In the genomic region with DNA sequence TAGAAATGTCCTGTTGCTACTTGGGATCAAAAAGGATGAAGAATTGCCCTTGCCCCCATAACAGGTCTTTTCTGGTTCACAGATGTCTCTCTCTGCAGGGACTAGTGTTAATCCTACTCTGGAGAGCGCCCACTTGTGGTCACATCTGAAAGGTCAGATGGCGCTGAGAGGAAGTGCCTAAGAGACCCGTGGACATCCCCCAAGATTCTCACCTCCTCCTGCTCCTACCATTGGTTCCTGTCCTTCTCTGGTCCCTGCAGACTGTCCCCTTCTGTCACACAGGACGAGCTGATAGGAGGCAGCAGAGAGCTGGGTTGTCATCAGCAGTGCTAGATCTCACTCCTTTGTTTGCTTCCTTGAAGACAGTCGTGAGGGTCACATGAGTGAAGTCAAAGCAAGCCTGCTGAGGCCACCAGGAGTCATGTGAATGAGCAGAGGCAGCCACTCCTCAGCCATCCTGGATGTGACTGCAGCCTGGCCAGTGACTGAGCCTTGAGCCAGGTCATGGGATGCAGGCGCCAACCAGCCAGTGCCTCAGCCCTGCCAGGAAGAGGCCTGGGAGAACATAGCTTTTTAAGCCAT, we compare ENCODE assay signal across 8 mouse cellular contexts.
DNase-seq lines count a peak whose midpoint lies in the region; ATAC-seq and TF ChIP-seq lines count a peak whose summit lies in the region.

No protein-coding gene starts in this region.

- no peak overlapping the region for H3K27ac ChIP-seq in thymus, adult 2 months (ENCODE audit: control insufficient read depth, insufficient read depth, low read length)
- no peak overlapping the region for H3K27ac ChIP-seq in kidney, postnatal 0 days

- intact Hi-C loops in gastrocnemius, postnatal 36 days (cut with DNase I): loop anchor here (1.0 kb wide), 1 partner anchor 111 kb away; no protein-coding TSS in a partner anchor

- no peak overlapping the region for H3K4me3 ChIP-seq in thymus, adult 2 months (ENCODE audit: control insufficient read depth, insufficient read depth, low read length)
- H3K4me3 ChIP-seq in kidney, postnatal 0 days (replicated peaks; ENCODE audit: low read depth, low read length): no peak overlapping the region

- H3K9me3 ChIP-seq in kidney, postnatal 0 days (replicated peaks; ENCODE audit: low read length): no peaks in the 10 kb centered on the region

- 28% methylated on average over 6 of the region's 6 CpGs for WGBS in thymus, adult 2 months
- 32% methylated on average over 6 of the region's 6 CpGs for WGBS in kidney, postnatal 0 days

- no peak for TF ChIP-seq CTCF in thymus, adult 2 months (IDR thresholded peaks at IDR 0.05; ENCODE audit: borderline replicate concordance, control insufficient read depth, extremely low read depth, insufficient read depth, low read length, poor library complexity)
- peak; percentile 72 for TF ChIP-seq CTCF in kidney, postnatal 0 days (IDR thresholded peaks at IDR 0.05; ENCODE audit: low read depth)

- no peak for TF ChIP-seq POLR2A in thymus, adult 2 months (IDR thresholded peaks at IDR 0.05; ENCODE audit: control insufficient read depth, extremely low read depth, insufficient read depth, low read length, poor library complexity)

- no peak overlapping the region for H3K4me2 ChIP-seq in kidney, postnatal 0 days (ENCODE audit: low read length)

- no peak overlapping the region for H3K9ac ChIP-seq in kidney, postnatal 0 days (ENCODE audit: low read depth, low read length)

- DNase-seq in gastrocnemius, postnatal 10 days: peak; percentile 43
- no peak for DNase-seq in gastrocnemius, postnatal 36 days
- DNase-seq in thymus, adult 2 months: peak; percentile 28
- DNase-seq in thymus, adult 18-20 months: no peak
- peak; percentile 73 to 76 for DNase-seq in cerebellum, postnatal 10 days
- peak; percentile 41 for DNase-seq in kidney, postnatal 0 days (ENCODE audit: low spot score)
- DNase-seq in retina, postnatal 1 day: peak; percentile 78
- DNase-seq in right cerebral cortex, postnatal 25 days: no peak

- ATAC-seq in kidney, postnatal 0 days (replicated peaks; ENCODE audit: low FRiP score, low read depth): no peak

- no peaks in the 10 kb centered on the region for H3K27me3 ChIP-seq in thymus, adult 2 months (ENCODE audit: control insufficient read depth, insufficient read depth, low read length)
- H3K27me3 ChIP-seq in kidney, postnatal 0 days (ENCODE audit: insufficient read depth, low read length): no peaks in the 10 kb centered on the region

- H3K36me3 ChIP-seq in thymus, adult 2 months (ENCODE audit: control insufficient read depth, insufficient read depth, low read length): no peaks in the 10 kb centered on the region
- no peaks in the 10 kb centered on the region for H3K36me3 ChIP-seq in kidney, postnatal 0 days (ENCODE audit: insufficient read depth, low read length)

- H3K4me1 ChIP-seq in thymus, adult 2 months (replicated peaks; ENCODE audit: control insufficient read depth, insufficient read depth, low read length): no peaks in the 10 kb centered on the region
- H3K4me1 ChIP-seq in kidney, postnatal 0 days (replicated peaks; ENCODE audit: insufficient read depth, low read length): no peaks in the 10 kb centered on the region

Comparison
In these comparisons a context has a peak if more than half of its experiments do, and no peak if none do; other contexts are left out.
1. DNase-seq: peak in gastrocnemius, postnatal 10 days (single experiment), thymus, adult 2 months (single experiment), cerebellum, postnatal 10 days (2 of 2), kidney, postnatal 0 days (single experiment) and retina, postnatal 1 day (single experiment); none in gastrocnemius, postnatal 36 days (0 of 2), thymus, adult 18-20 months (0 of 2) and right cerebral cortex, postnatal 25 days (single experiment).